Mouse (Mus musculus) E14TG2a.4 (cell line): ENCODE results near the gene Fgf15.

Experiments
- CTCF ChIP-seq: conservative IDR thresholded peaks from 2 replicates; pipeline ENCODE4 v1.5.1; 2014; ENCODE audit warnings: low read length
- NANOG ChIP-seq: IDR thresholded peaks from 2 replicates; pipeline ENCODE4 v1.6.1; 2014; ENCODE audit warnings: borderline replicate concordance, low read length, mixed read lengths
- POU5F1 ChIP-seq: IDR thresholded peaks from 2 replicates; pipeline ENCODE4 v1.6.1; 2014; ENCODE audit warnings: low read length, borderline replicate concordance

DNA sequence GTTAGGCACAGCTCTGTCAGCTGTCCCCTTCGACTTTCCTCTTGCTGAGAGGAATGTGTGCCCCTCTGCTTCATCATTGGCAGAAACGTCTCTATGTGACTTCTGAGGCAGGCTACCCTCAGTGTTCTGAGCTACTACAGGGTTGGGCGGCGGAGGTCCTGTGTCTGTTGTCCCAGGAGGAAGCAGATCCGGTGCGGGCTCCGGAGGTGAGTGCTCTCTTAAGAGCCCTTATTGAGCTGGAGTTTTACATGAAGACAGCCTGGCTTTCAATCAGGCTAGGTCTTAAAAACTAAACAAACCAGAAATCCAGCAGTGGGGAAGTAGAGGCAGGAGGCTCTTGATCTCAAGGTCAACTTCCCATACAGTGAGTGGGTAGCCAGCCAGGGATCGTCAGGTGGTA, 28.7 kb upstream of the Fgf15 start:
- no peak for TF ChIP-seq CTCF
- no peak for TF ChIP-seq POU5F1
- TF ChIP-seq NANOG: no peak
